Mouse (Mus musculus) ES-Bruce4 (cell line): ENCODE results near the gene Mboat1.
A peak's percentile ranks its signal among the peaks of the same experiment; 100 is the strongest.

Experiments used
- CTCF ChIP-seq: IDR thresholded peaks from one replicate; pipeline ENCODE4 v1.8.1; 2011; ENCODE audit warnings: low read depth, low read length
- EP300 ChIP-seq: IDR thresholded peaks from 2 replicates; pipeline ENCODE4 v1.6.1; 2011; ENCODE audit warnings: low read depth, low read length; ENCODE audit not compliant: insufficient read depth

- TF ChIP-seq CTCF (peak; percentile 15), EP300 (no peak)
Observed at GRCm38 (mm10) chr13:30115792-30116191, 20.5 kb upstream of the Mboat1 start.
